Mouse (Mus musculus): ENCODE results near the gene Lrrc73.

GRCm38 (mm10) chr17:46269771-46270534 is 16.6 kb downstream of the Lrrc73 start:
- TF ChIP-seq CTCF (IDR thresholded peaks at IDR 0.05; ENCODE audit: low read depth) (no peak), EP300 (optimal IDR thresholded peaks at IDR 0.05) (no peak)
